Mouse (Mus musculus) small intestine, adult 2 months (tissue): ENCODE results near the gene Csk. TPM values are rescaled to one million over a fixed set of nuclear protein-coding genes. Genes with fewer than 3 reads are reported as not detected.

Source experiments
- H3K27ac ChIP-seq: fragments of 200-500 bp; 2 replicates; pipeline ENCODE4 v1.5.1; 2012; ENCODE audit warnings: low read depth, low read length, control low read depth, inconsistent platforms; ENCODE audit not compliant: insufficient read depth
- H3K27me3 ChIP-seq: fragments of 200-500 bp; 2 replicates; pipeline ENCODE4 v1.6.1; 2012; ENCODE audit warnings: mild to moderate bottlenecking, moderate library complexity, low read length, inconsistent platforms; ENCODE audit not compliant: control insufficient read depth, insufficient read depth
- H3K36me3 ChIP-seq: fragments of 200-500 bp; 2 replicates; pipeline ENCODE4 v1.6.1; 2012; ENCODE audit warnings: mild to moderate bottlenecking, low read length, control low read depth, inconsistent platforms; ENCODE audit not compliant: control insufficient read depth, insufficient read depth
- H3K4me1 ChIP-seq: fragments of 200-500 bp; 2 replicates; pipeline ENCODE4 v1.6.1; 2012; ENCODE audit warnings: low read length, inconsistent platforms, mixed read lengths; ENCODE audit not compliant: control insufficient read depth, insufficient read depth, insufficient read length
- H3K4me3 ChIP-seq: fragments of 200-500 bp; 2 replicates; pipeline ENCODE4 v1.5.1; 2012; ENCODE audit warnings: low read depth, mild to moderate bottlenecking, control low read depth, inconsistent platforms, low read length, moderate library complexity
- CTCF ChIP-seq: fragments of 200-500 bp; IDR thresholded peaks from 2 replicates; pipeline ENCODE4 v1.5.1; 2012; ENCODE audit warnings: low read depth, mild to moderate bottlenecking, control low read depth, inconsistent platforms, low read length, moderate library complexity, mixed read lengths; ENCODE audit not compliant: insufficient replicate concordance, insufficient read length; ENCODE audit errors: extremely low read depth
- POLR2A ChIP-seq: fragments of 200-500 bp; IDR thresholded peaks from 2 replicates; pipeline ENCODE4 v1.6.1; 2012; ENCODE audit warnings: low read depth, mild to moderate bottlenecking, control low read depth, inconsistent platforms, low read length, moderate library complexity
- WGBS: fragments of 180-500 bp; shearing (Covaris S2); methylation state at CpG from one replicate; pipeline ENCODE4 v1.1.7; 2018; 5-methylcytosine and 5-hydroxymethylcytosine counted together
- polyA plus RNA-seq: library from polyadenylated mRNA; depleted of rRNA; stranded (reverse); fragments of >200 nt; gene quantifications from 2 replicates; pipeline ENCODE4 v1.2.3, GENCODE M21; 2012

The Csk gene
- polyA plus RNA-seq, 1 experiment: 95.9 TPM

GRCm38 (mm10) chr9:57625674-57626500 is 27.5 kb downstream of the Csk start:
- peaks cover 56% of the 10 kb centered on the region for H3K36me3 ChIP-seq
- peaks cover 14% of the 10 kb centered on the region for H3K4me1 ChIP-seq
- no peaks in the 10 kb centered on the region for H3K27me3 ChIP-seq
- H3K27ac ChIP-seq: no peak overlapping the region
- no peak overlapping the region for H3K4me3 ChIP-seq
- TF ChIP-seq POLR2A (no peak), CTCF (no peak)
- WGBS: 84% methylated on average over 15 of the region's 15 CpGs

GRCm38 (mm10) chr9:57624295-57624694 is 29.1 kb downstream of the Csk start:
- no peak overlapping the region for H3K4me3 ChIP-seq
- no peak overlapping the region for H3K27ac ChIP-seq
- peaks cover 41% of the 10 kb centered on the region for H3K36me3 ChIP-seq
- H3K4me1 ChIP-seq: peaks cover 21% of the 10 kb centered on the region
- TF ChIP-seq CTCF (no peak), POLR2A (no peak)
- WGBS: 62% methylated on average over 7 of the region's 7 CpGs
- H3K27me3 ChIP-seq: no peaks in the 10 kb centered on the region

GRCm38 (mm10) chr9:57620674-57621073 is 32.8 kb downstream of the Csk start, which contains the start of gene Lman1l:
Lman1l (minus strand) TSS chr9:57620774.
- TF ChIP-seq POLR2A (no peak), CTCF (no peak)
- Histone ChIP-seq H3K27ac (no peak within 1 kb of the TSS), H3K27me3 (no peaks in the 10 kb centered on the region), H3K4me1 (peaks cover 21% of the 10 kb centered on the region), H3K4me3 (no peak within 1 kb of the TSS), H3K36me3 (peaks cover 7% of the 10 kb centered on the region; the same call in 1 of the 2 replicates)
- 76% methylated on average over 5 of the region's 5 CpGs for WGBS

- no peak overlapping the region for H3K27ac ChIP-seq
- TF ChIP-seq CTCF (no peak), POLR2A (no peak)
- no peak overlapping the region for H3K4me3 ChIP-seq
- peaks cover 13% of the 10 kb centered on the region for H3K4me1 ChIP-seq
- H3K36me3 ChIP-seq: no peaks in the 10 kb centered on the region
- H3K27me3 ChIP-seq: no peaks in the 10 kb centered on the region
- WGBS: 35% methylated on average over 8 of the region's 8 CpGs
Observed at GRCm38 (mm10) chr9:57618854-57619253, 34.6 kb downstream of the Csk start.

- TF ChIP-seq POLR2A (no peak), CTCF (no peak)
- H3K4me3 ChIP-seq: no peak overlapping the region
- peaks cover 9% of the 10 kb centered on the region; the same call in 1 of the 2 replicates for H3K4me1 ChIP-seq
- H3K27ac ChIP-seq: no peak overlapping the region
- H3K36me3 ChIP-seq: no peaks in the 10 kb centered on the region
- WGBS: 62% methylated on average over 8 of the region's 8 CpGs
- no peaks in the 10 kb centered on the region for H3K27me3 ChIP-seq
Observed at GRCm38 (mm10) chr9:57617556-57618169, 35.8 kb downstream of the Csk start.

DNA sequence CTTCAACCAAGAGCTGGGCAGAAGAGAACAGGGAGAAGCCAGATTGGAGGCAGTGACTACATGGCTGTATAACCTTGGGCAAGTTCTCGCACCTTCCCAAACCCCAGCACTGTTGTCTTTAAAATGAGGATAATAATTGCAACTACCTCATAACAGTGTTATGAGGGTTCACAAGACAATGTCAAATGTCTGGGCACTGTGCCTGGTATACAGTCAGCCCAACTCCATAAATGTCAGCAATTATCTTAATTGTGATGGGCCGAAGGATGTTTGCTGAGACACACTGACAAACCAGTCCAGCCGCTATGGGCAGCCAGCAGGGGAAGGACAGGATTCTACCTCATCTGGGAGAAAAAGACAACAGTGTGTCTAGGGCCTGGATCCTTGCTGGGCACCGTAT is 38.6 kb downstream of the Csk start:
- TF ChIP-seq CTCF (no peak), POLR2A (no peak)
- Histone ChIP-seq H3K4me1 (no peaks in the 10 kb centered on the region), H3K36me3 (no peaks in the 10 kb centered on the region), H3K27me3 (no peaks in the 10 kb centered on the region), H3K4me3 (no peak overlapping the region), H3K27ac (no peak overlapping the region)
- 49% methylated on average over 4 of the region's 4 CpGs for WGBS

DNA sequence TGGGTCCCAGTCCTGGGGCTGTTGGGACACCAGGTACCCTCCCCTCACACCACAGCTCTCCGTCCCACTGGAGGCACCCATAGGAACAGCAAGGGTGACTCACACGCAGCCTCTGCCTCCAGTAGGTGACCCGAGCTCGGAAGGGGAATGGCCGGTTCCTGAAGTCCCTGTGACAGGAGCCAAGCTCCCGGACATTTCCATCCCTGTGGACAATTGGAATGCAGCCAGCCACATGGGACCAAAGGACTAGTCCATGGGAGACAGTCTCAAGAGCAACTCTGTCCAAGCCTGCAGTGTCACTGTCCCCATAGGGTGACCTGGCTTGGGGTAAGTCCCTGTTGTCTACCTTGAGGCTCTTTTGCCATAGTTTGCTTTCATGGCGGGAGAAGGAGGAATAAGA is 39.5 kb downstream of the Csk start:
- no peak overlapping the region for H3K27ac ChIP-seq
- TF ChIP-seq CTCF: no peak
- TF ChIP-seq POLR2A: no peak
- H3K36me3 ChIP-seq: no peaks in the 10 kb centered on the region
- 70% methylated on average over 7 of the region's 7 CpGs for WGBS
- no peaks in the 10 kb centered on the region for H3K4me1 ChIP-seq
- no peaks in the 10 kb centered on the region for H3K27me3 ChIP-seq
- no peak overlapping the region for H3K4me3 ChIP-seq
